Mouse (Mus musculus) lung, adult 2 months (tissue): ENCODE results near the gene Fam213a. TPM values are rescaled to one million over a fixed set of nuclear protein-coding genes. Genes with fewer than 3 reads are reported as not detected.
"Not testable (repeated sequence)": the region's sequence is repeated elsewhere in the genome, so short reads cannot be mapped to it uniquely, and the experiment has no call there.

Experiments used
- DNase-seq: peaks from one replicate; pipeline ENCODE4 v3.0.0; 2022
- H3K4me1 ChIP-seq: fragments of 200-500 bp; 2 replicates; pipeline ENCODE4 v1.6.1; 2011; ENCODE audit warnings: low read length; ENCODE audit not compliant: control insufficient read depth, insufficient read depth
- H3K4me3 ChIP-seq: fragments of 200-500 bp; replicated peaks from 2 replicates; pipeline ENCODE3; 2011; ENCODE audit warnings: low read depth, mild to moderate bottlenecking, control low read depth, low read length; ENCODE audit errors: extremely low read depth
- CTCF ChIP-seq: fragments of 200-500 bp; IDR thresholded peaks from 2 replicates; pipeline ENCODE4 v1.5.1; 2011; ENCODE audit warnings: mild to moderate bottlenecking, low read length, control low read depth; ENCODE audit not compliant: insufficient read depth
- POLR2A ChIP-seq: fragments of 200-500 bp; IDR thresholded peaks from 2 replicates; pipeline ENCODE4 v1.6.1; 2011; ENCODE audit warnings: low read depth, mild to moderate bottlenecking, control low read depth, low read length, borderline replicate concordance; ENCODE audit errors: extremely low read depth
- WGBS: fragments of 180-500 bp; shearing (Covaris S2); methylation state at CpG from one replicate; pipeline ENCODE4 v1.1.7; 2018; 5-methylcytosine and 5-hydroxymethylcytosine counted together
- polyA plus RNA-seq: library from polyadenylated mRNA; depleted of rRNA; stranded (reverse); fragments of >200 nt; gene quantifications from 2 replicates; pipeline ENCODE4 v1.2.3, GENCODE M21; 2012; rRNA removed

Fam213a gene
- 12.6 and 12.8 TPM in 2 replicates for polyA plus RNA-seq

DNA sequence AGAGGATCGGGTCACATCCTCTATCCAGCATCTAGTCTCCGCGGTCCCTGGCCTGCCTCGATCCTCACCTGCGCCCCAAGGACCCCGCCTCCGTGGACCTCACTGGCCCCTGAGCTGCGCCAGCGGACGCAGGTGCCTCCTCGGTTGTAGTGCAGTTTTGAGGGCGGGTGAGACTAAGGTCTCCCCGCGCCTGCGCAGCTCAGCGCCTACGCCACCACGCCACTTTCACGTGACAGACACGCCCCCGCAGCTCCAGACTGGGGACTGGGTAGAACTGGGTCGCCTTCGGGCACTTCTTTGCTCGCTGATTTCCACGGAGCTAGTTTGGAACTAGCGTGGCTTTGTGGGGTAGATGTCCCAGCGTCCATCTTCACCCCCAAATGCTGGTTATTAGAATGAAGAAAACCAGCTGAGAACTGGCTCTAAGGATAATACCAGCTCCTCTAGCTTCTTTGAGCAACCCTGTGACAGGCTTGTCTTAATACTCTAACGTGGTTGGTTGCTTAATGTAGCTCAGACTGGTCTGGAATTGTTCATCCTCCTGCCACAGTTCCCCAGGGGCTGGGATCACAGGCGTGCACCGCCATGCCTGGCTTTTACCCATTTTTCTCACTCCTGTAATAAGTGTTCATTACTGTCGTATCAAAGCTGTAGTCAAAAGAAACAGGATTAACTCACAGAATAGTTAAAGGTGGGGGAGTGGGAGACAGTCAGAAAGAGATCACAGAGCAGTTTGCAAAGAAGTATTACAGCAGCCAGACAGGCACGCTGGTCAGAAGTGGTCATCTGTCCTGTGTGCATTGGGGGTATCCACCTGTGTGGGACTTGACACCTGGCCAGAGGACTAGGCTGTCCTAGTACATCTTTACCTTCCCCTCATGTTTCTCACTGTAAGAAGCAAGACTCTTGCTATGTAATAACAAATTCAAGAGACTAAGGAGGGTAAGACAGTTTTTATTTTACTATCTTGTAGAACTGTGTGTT, at the start of gene Fam213a:
Gene Fam213a (minus strand): TSS at position 159 of the 984 bp plus-strand sequence.
- no peak for TF ChIP-seq CTCF
- peak; percentile 60; the same call in 1 of the 2 replicates for TF ChIP-seq POLR2A
- 4% methylated on average over 32 of the region's 32 CpGs for WGBS
- Histone ChIP-seq H3K4me1 (peaks cover 2% of the 10 kb centered on the region; the same call in 1 of the 2 replicates), H3K4me3 (peak within 1 kb of the TSS; percentile 72)
- peak; percentile 85 for DNase-seq

DNA sequence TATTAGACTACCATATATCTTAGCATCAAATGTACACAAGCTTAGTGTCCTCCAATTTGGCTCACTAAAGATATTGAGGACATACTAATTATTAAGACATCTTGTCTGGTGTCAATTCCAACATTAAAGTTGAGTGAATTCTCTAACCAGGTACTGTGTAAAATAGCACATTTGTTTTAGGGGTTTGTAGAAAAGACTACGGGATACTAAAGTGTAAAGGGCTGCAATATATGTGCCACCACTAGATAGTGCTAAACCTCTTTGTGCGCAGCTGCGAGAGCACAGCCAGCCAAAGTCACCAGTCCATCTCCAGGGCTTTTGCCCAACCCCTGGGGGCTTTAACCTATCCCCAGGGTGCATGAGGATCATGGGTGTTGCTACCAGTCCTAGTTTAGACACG, 39.6 kb upstream of the Fam213a start:
- WGBS = 27% methylated on average over 3 of the region's 4 CpGs
- H3K4me1 ChIP-seq, H3K4me3 ChIP-seq, DNase-seq: not testable (repeated sequence)

DNA sequence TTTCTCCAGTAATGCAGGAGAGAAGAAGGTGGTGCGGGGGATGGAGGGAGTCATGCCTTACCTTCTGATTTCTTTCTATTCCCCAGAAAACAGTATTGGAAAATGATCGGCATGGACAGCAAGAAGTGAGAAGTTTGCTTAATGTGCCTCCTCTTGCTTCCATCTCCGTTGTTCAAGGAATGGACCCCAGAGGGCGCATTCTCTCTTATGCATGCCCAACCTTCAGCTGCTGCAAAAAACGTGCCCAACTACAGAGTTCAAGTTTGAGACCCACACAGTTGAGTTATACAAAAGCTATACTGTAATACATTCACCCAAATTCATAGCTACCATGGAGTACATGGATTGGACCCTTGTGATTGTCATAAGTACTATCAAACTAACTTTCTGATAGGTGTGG, 38.9 kb upstream of the Fam213a start:
- 68% methylated on average over 5 of the region's 5 CpGs for WGBS
- H3K4me3 ChIP-seq = no peak overlapping the region
- H3K4me1 ChIP-seq = no peaks in the 10 kb centered on the region
- DNase-seq = no peak
- no peak for TF ChIP-seq POLR2A
- TF ChIP-seq CTCF = 0 out of 2 replicates have a peak, but pooled peaks have one; percentile 17

DNA sequence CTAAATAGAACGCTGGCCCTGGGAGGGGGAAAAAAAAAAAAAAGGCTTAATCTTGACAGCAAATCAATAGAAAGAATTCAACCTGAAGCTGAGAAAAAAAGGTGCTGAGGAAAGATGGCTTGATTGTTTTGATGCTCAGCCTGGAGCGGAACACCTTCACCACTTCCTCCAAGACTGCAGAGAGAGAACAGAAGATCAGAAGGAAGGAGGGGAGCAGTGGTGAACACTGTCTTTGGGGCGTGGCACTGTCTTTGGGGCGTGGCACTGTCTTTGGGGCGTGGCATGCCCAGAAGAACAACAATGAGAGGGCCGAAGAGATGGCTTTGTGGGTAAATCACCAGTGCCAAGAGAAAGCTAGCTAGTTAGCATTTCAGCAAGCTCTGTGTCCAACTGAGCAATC, 36.9 kb upstream of the Fam213a start:
- DNase-seq = no peak
- whole genome bisulfite sequencing = 56% methylated on average over 6 of the region's 6 CpGs

DNA sequence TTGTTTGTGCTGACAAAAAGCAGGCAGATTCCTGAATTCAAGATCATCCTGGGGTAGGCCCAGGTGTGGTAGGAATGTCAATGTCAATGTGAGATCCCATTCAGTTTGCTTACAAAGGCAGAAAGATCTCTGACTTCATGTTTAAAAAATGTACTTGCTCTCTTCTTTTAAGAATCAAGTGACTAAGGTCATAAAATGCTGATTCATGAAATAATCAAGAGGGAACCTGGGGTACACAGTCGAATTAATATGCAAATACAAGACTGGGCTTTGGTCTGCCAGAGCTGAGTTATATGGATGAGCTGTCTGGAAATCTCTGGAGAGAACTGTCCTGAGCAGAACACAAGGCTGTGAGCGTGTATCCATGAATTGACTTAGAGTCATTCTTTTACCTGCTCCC, 33.8 kb upstream of the Fam213a start:
- no peak for DNase-seq
- no peak overlapping the region for H3K4me3 ChIP-seq
- 73% methylated on average over 2 of the region's 2 CpGs for WGBS
- H3K4me1 ChIP-seq = no peaks in the 10 kb centered on the region
- TF ChIP-seq CTCF = no peak
- no peak for TF ChIP-seq POLR2A

More for the DNA sequence above, 36.9 kb upstream of the Fam213a start:
- no peak for TF ChIP-seq POLR2A
- no peak for TF ChIP-seq CTCF
- Histone ChIP-seq H3K4me3 (no peak overlapping the region), H3K4me1 (no peaks in the 10 kb centered on the region)

DNA sequence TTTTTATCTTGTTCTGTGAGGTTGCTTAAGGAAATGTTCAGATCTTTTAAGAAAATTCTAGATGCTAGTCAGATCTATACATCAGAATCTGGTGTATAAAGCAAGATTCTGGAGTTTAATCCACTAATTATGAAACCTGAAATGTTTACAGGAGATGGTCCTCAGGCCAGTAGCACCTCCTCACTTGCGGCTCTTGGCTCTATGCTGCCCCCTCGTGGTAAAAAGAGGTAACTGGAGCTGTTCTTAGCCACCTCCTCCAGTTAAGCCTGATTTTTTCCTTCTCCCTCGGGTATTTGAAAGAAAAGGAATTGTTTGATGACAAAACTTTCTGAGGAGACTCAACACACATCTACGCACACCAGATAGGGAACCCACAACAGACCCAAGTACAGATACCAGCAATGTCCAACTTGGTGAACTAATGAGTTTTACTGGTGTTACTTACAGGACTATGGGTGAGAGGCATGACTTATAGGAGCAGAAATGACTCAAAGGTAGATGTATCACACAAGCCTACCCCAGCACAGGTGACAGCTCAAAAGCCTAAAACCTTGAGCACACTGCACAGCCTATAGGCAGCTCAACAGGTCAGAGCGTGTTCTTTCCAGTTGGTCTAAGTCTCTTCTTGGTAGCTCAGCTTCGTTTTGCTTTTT, 21.7 kb upstream of the Fam213a start:
- no peaks in the 10 kb centered on the region for H3K4me1 ChIP-seq
- TF ChIP-seq POLR2A = no peak
- peak; percentile 86 for TF ChIP-seq CTCF
- DNase-seq = peak; percentile 42
- no peak overlapping the region for H3K4me3 ChIP-seq
- WGBS = 31% methylated on average over 6 of the region's 6 CpGs

DNA sequence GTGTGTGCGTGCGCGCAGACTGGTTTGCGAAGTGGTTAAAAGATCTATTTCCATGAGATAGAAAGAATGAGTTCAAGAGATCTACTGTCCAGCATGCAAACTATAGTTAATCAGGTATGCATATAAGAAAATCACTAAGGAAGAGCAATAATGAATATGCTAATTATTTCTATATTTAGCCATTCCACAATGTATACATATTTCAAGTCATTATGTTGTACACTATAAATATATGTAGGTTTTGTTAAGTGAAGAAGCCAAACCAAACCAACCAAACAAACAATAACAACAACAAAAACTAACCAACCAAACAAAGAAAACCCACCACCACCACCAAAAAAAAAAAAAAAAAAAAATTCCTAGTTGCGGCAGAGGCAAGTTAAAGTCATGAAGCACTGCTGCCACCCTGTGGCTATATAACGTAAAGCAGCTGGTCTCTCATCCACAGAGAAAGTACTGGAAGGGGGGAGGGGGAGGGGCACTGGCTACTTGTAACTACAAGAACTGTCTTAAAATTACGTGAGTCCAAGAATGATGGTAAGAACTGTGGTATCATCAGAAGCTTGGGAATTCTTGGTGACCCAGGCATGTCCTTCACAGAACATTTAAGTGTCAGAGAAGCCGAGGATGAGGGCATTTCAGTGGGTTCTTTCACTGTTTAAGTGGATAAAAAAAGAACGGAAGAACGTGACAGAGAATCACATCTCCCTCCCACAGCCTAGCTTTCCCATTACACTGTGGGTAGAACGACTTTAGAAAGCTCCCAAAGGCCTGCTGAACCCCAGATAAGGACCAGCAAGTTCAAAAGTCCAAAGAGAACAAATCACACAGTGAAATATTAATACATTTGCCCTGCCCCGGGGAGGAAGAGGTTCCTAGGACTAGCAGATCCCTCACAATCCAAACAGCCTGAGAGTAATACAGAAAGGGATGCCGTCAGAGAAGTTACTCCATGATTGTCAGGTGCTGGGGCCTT, 19.8 kb upstream of the Fam213a start:
- no peak for TF ChIP-seq POLR2A
- TF ChIP-seq CTCF = peak; percentile 46
- 49% methylated on average over 13 of the region's 13 CpGs for WGBS
- Histone ChIP-seq H3K4me3 (no peak overlapping the region), H3K4me1 (no peaks in the 10 kb centered on the region)
- peak; percentile 61 for DNase-seq

DNA sequence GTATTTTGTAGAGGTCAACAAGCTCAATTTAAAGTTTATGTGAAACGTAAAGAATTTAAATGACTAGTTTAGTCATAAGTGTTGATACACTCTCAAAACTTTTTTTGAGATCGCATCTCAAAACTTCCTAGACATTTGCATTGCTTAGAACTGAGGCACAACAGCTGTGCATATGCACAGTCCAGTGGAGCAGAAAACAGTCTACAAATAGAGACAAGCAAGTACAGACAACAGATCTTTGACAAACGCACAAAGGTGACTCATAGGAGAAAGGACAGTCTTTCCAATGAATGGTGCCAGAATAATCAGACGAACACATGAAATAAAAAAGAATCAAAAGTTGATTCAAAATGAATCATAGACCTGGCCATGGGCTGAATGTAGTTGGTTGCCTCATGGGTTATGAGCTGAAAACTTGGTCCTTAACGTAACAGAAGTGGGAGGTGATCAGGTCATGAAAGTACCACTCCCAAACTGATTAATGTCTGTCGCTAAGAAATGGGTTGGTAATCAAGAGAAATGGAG, 17.5 kb upstream of the Fam213a start:
- Histone ChIP-seq H3K4me1 (no peaks in the 10 kb centered on the region), H3K4me3 (no peak overlapping the region)
- DNase-seq = no peak
- TF ChIP-seq CTCF (no peak), POLR2A (no peak)
- 85% methylated on average over 6 of the region's 6 CpGs for WGBS

DNA sequence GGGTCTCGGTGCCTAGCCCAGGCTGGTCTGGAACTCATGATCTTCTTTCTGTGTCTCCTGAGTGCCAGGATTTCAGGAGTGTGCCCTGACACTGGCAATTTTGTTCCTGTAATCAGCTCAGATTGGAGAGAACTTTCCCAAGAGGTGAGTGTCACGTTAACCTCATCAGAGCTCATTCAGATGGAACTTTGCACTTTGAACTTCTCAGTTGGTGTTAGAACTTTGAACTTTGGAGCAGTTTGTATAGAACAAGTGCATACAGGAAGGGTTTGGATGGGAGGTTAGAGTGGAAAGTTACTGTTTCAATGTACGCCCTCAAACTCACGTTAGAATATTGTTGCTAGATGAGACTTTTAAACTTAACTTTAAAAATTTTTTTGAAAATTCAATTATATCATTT, 15.7 kb upstream of the Fam213a start:
- DNase-seq = no peak

More for the DNA sequence above, 15.7 kb upstream of the Fam213a start:
- WGBS = 80% methylated on average over 4 of the region's 4 CpGs
- TF ChIP-seq POLR2A (no peak), CTCF (no peak)
- Histone ChIP-seq H3K4me3 (no peak overlapping the region), H3K4me1 (no peaks in the 10 kb centered on the region)
